In the genomic region with DNA sequence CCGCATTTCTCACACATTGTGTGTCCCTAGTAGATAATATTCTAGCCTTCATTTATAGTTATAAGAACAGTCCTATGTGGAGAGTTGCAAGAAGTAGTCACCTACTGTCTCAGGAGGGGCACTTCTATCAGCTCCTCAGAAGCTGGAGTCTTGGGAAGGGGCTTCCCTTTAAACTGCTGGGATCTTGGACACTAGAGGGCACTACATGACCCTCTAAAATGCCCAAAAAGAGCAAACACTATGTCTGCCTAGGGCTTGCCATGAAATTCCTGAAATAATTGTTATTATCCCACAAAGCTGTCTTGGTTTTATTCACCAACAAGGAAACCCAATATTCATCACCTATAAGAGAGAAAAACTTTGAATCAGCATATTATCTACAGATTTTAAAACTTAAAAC, we compare ENCODE assay signal across 10 mouse cellular contexts.
A peak's percentile ranks its signal among the peaks of the same experiment; 100 is the strongest.
DNase-seq lines count a peak whose midpoint lies in the region; ATAC-seq lines count a peak whose summit lies in the region.
"Had no signal": no experiment of that assay in that cellular context is flagged by ENCODE, and none has a peak within 500 bp of the region (broad histone marks: within the 10 kb centered on the region; RNA-seq: fewer than 3 reads in every experiment).

No protein-coding gene starts in this region.

- no peak overlapping the region for H3K4me3 ChIP-seq in hindbrain, embryonic 11.5 days (ENCODE audit: low read depth, low read length)
- no peak overlapping the region for H3K4me3 ChIP-seq in hindbrain, embryonic 12.5 days
- H3K4me3 ChIP-seq in neural tube, embryonic 15.5 days (replicated peaks) = no peak overlapping the region
- no peak overlapping the region for H3K4me3 ChIP-seq in neural tube, embryonic 11.5 days (ENCODE audit: low read depth, low read length)
- H3K4me3 ChIP-seq: hindbrain, embryonic 15.5 days had no signal

- no peak for ATAC-seq in hindbrain, embryonic 11.5 days (ENCODE audit: low FRiP score)
- ATAC-seq in hindbrain, embryonic 12.5 days (ENCODE audit: low FRiP score) = no peak
- no peak for ATAC-seq in neural tube, embryonic 15.5 days (ENCODE audit: low FRiP score)
- ATAC-seq in neural tube, embryonic 11.5 days (ENCODE audit: insufficient read depth, low FRiP score, low TSS enrichment) = no peak

- peak; percentile 72 for DNase-seq in hindbrain, embryonic 11.5 days (ENCODE audit: low spot score)
- peak; percentile 26 for DNase-seq in neural tube, embryonic 10.5 days (ENCODE audit: extremely low spot score, low spot score)
- peak; percentile 71 for DNase-seq in embryo, embryonic 10 days (ENCODE audit: low spot score)
- peak; percentile 34 for DNase-seq in neural tube, embryonic 11.5 days (ENCODE audit: low spot score)
- no peak for DNase-seq in heart, adult 8-10 months (ENCODE audit: low spot score)
- DNase-seq in gastrocnemius, postnatal 10 days = no peak

- no peaks in the 10 kb centered on the region for H3K36me3 ChIP-seq in hindbrain, embryonic 11.5 days (ENCODE audit: control insufficient read depth, insufficient read depth, low read length)
- H3K36me3 ChIP-seq in hindbrain, embryonic 12.5 days = no peaks in the 10 kb centered on the region
- H3K36me3 ChIP-seq in neural tube, embryonic 15.5 days = no peaks in the 10 kb centered on the region
- H3K36me3 ChIP-seq in neural tube, embryonic 11.5 days (ENCODE audit: control insufficient read depth, insufficient read depth, low read length) = no peaks in the 10 kb centered on the region
- H3K36me3 ChIP-seq: hindbrain, embryonic 15.5 days had no signal

- H3K4me2 ChIP-seq in hindbrain, embryonic 11.5 days (replicated peaks; ENCODE audit: low read depth, low read length) = no peak overlapping the region
- H3K4me2 ChIP-seq in hindbrain, embryonic 12.5 days (replicated peaks) = no peak overlapping the region
- H3K4me2 ChIP-seq in neural tube, embryonic 15.5 days = no peak overlapping the region
- H3K4me2 ChIP-seq in neural tube, embryonic 11.5 days (ENCODE audit: low read depth) = no peak overlapping the region
- H3K4me2 ChIP-seq: hindbrain, embryonic 15.5 days had no signal

- 96% methylated on average over 1 of the region's 1 CpGs for WGBS in hindbrain, embryonic 11.5 days
- WGBS in hindbrain, embryonic 12.5 days = 92% methylated on average over 1 of the region's 1 CpGs
- WGBS in neural tube, embryonic 15.5 days = 90% methylated on average over 1 of the region's 1 CpGs
- 91% methylated on average over 1 of the region's 1 CpGs for whole genome bisulfite sequencing in neural tube, embryonic 11.5 days

- H3K4me1 ChIP-seq in hindbrain, embryonic 11.5 days (replicated peaks; ENCODE audit: control insufficient read depth, insufficient read depth, low read length) = no peaks in the 10 kb centered on the region
- H3K4me1 ChIP-seq in hindbrain, embryonic 12.5 days = 0 out of 2 replicates have a peak, but pooled peaks cover 2% of the 10 kb centered on the region
- peaks cover 6% of the 10 kb centered on the region; the same call in 1 of the 2 replicates for H3K4me1 ChIP-seq in neural tube, embryonic 15.5 days
- H3K4me1 ChIP-seq in neural tube, embryonic 11.5 days (ENCODE audit: control insufficient read depth, insufficient read depth, low read length) = no peaks in the 10 kb centered on the region
- H3K4me1 ChIP-seq: hindbrain, embryonic 15.5 days had no signal

- H3K9ac ChIP-seq in hindbrain, embryonic 11.5 days (ENCODE audit: low read depth, low read length) = no peak overlapping the region
- no peak overlapping the region for H3K9ac ChIP-seq in hindbrain, embryonic 12.5 days
- no peak overlapping the region for H3K9ac ChIP-seq in neural tube, embryonic 15.5 days (replicated peaks)
- no peak overlapping the region for H3K9ac ChIP-seq in neural tube, embryonic 11.5 days (ENCODE audit: low read length)
- H3K9ac ChIP-seq: hindbrain, embryonic 15.5 days had no signal

- H3K9me3 ChIP-seq in hindbrain, embryonic 11.5 days (ENCODE audit: control insufficient read depth, low read length) = no peaks in the 10 kb centered on the region
- H3K9me3 ChIP-seq in hindbrain, embryonic 12.5 days (replicated peaks) = no peaks in the 10 kb centered on the region
- H3K9me3 ChIP-seq in neural tube, embryonic 15.5 days (replicated peaks) = no peaks in the 10 kb centered on the region
- no peaks in the 10 kb centered on the region for H3K9me3 ChIP-seq in neural tube, embryonic 11.5 days (ENCODE audit: control insufficient read depth, low read length)
- H3K9me3 ChIP-seq: hindbrain, embryonic 15.5 days had no signal

- H3K27ac ChIP-seq in hindbrain, embryonic 11.5 days (ENCODE audit: low read depth, low read length) = no peak overlapping the region
- no peak overlapping the region for H3K27ac ChIP-seq in hindbrain, embryonic 12.5 days
- no peak overlapping the region for H3K27ac ChIP-seq in neural tube, embryonic 15.5 days (replicated peaks)
- H3K27ac ChIP-seq in neural tube, embryonic 11.5 days (ENCODE audit: low read depth, low read length) = no peak overlapping the region
- H3K27ac ChIP-seq: hindbrain, embryonic 15.5 days; macrophage had no signal

- no peaks in the 10 kb centered on the region for H3K27me3 ChIP-seq in hindbrain, embryonic 11.5 days (ENCODE audit: control insufficient read depth, insufficient read depth, low read length)
- H3K27me3 ChIP-seq in hindbrain, embryonic 12.5 days = no peaks in the 10 kb centered on the region
- H3K27me3 ChIP-seq in neural tube, embryonic 15.5 days (replicated peaks) = no peaks in the 10 kb centered on the region
- no peaks in the 10 kb centered on the region for H3K27me3 ChIP-seq in neural tube, embryonic 11.5 days (ENCODE audit: control insufficient read depth, insufficient read depth, low read length)
- H3K27me3 ChIP-seq: hindbrain, embryonic 15.5 days had no signal

Comparison
In these comparisons a context has a peak if more than half of its experiments do, and no peak if none do; other contexts are left out.
1. DNase-seq: peak in hindbrain, embryonic 11.5 days (single experiment), neural tube, embryonic 10.5 days (single experiment), embryo, embryonic 10 days (single experiment) and neural tube, embryonic 11.5 days (single experiment); none in heart, adult 8-10 months (single experiment) and gastrocnemius, postnatal 10 days (single experiment).